Mouse (Mus musculus) central nervous system, embryonic 14 days (tissue): ENCODE measurements around the gene Zbtb2. TPM values are rescaled to one million over a fixed set of nuclear protein-coding genes. Genes with fewer than 3 reads are reported as not detected.

Experiments
- polyA plus RNA-seq: library from polyadenylated mRNA; depleted of rRNA; stranded (reverse); fragments of >200 nt; gene quantifications from 2 replicates; pipeline ENCODE4 v1.2.3, GENCODE M21; 2012; rRNA removed

Zbtb2 gene
- polyA plus RNA-seq: 14.5 and 16.9 TPM in 2 replicates

DNA sequence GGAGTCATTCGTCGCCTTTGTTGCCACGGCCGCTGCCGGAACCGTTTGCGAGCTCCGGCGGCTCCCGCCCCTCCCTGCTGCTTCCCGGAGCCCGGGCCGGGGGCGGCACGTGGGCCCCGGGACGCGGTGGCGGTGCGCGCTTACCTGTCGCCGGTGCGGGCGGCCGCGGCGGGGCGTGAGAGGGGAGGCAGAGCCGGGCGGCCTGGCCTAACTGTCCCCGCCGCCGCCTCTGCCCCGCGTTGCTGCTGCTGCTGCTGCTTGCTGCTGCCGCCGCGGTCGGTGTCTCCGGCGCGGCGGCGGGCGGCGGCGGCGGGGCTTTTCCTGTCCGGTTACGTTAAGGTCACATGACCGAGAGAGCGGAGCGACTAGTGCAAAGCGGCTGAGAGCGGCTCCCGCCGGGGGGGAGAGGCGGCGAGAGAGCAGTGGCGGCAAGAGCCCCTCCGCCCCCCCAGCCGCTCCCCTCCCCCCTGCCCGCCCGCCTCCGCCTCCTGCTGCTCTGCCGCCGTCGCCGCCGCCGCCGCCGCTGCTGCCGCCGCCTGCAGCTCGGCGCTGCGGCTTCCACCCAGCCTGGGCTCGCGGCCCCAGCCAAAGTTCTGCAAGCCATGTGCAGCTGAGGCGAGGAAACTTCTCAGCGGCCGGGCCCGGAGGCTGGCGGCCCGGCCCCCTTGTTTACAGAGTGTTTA, at the start of gene Zbtb2:
Gene Zbtb2, minus strand, starts transcription at position 408 of the 683 bp plus-strand sequence.

GRCm38 (mm10) chr10:4432123-4432931, 44.4 kb upstream of the Zbtb2 start, which contains the start of the genes Rmnd1 and Armt1:
Rmnd1 (minus strand) TSS chr10:4432388.
Armt1 (plus strand) TSS chr10:4432467.

Other genes starting within 250 kb of the Zbtb2 start
- 30.7 and 47.1 TPM in 2 replicates for gene Akap12, start 121.7 kb downstream of the Zbtb2 start, polyA plus RNA-seq
- gene Rmnd1, start 44.3 kb upstream of the Zbtb2 start, polyA plus RNA-seq: 63.6 and 64.0 TPM in 2 replicates
- 16.2 and 16.7 TPM in 2 replicates for gene Armt1, start 44.4 kb upstream of the Zbtb2 start, polyA plus RNA-seq
- gene Ccdc170, start 94.4 kb upstream of the Zbtb2 start, polyA plus RNA-seq: 0.33 and 0.34 TPM in 2 replicates
- gene Esr1, start 223.5 kb upstream of the Zbtb2 start, polyA plus RNA-seq: 0.10 and 0.18 TPM in 2 replicates